Mouse (Mus musculus) layer of hippocampus, adult 6 months (tissue): ENCODE measurements around the gene Msl3. TPM values are rescaled to one million over a fixed set of nuclear protein-coding genes. Genes with fewer than 3 reads are reported as not detected.

Experiments used
- long read RNA-seq, 2 experiments: library from polyadenylated mRNA; unstranded; transcript quantifications; one replicate each; pipeline ENCODE4 v2.0.0; 2019 to 2020
- polyA plus RNA-seq: library from polyadenylated mRNA; unstranded; fragments of <200 nt; fragmentation: Nextera tagmentation; gene quantifications from 2 replicates; pipeline ENCODE4 v1.2.3, GENCODE M21; 2021

Gene Msl3
- polyA plus RNA-seq = 12.3 and 12.6 TPM in 2 replicates
- long read RNA-seq, experiment 1, transcript Msl3-202 (12 exons, 2,316 nt) = major isoform, 8 of 17 reads
- long read RNA-seq, experiment 1, partial matches to known transcripts = 4 of 17 reads
- long read RNA-seq, experiment 1, other reads (novel, unspliced or antisense) = 4 of 17 reads
- long read RNA-seq, experiment 2, transcript Msl3-202 (12 exons, 2,316 nt) = major isoform, 44 of 90 reads
- long read RNA-seq, experiment 2, transcript Msl3-201 (13 exons, 2,399 nt) = minor isoform, 9 of 90 reads
- long read RNA-seq, experiment 2, partial matches to known transcripts = 14 of 90 reads
- long read RNA-seq, experiment 2, other reads (novel, unspliced or antisense) = 23 of 90 reads

DNA sequence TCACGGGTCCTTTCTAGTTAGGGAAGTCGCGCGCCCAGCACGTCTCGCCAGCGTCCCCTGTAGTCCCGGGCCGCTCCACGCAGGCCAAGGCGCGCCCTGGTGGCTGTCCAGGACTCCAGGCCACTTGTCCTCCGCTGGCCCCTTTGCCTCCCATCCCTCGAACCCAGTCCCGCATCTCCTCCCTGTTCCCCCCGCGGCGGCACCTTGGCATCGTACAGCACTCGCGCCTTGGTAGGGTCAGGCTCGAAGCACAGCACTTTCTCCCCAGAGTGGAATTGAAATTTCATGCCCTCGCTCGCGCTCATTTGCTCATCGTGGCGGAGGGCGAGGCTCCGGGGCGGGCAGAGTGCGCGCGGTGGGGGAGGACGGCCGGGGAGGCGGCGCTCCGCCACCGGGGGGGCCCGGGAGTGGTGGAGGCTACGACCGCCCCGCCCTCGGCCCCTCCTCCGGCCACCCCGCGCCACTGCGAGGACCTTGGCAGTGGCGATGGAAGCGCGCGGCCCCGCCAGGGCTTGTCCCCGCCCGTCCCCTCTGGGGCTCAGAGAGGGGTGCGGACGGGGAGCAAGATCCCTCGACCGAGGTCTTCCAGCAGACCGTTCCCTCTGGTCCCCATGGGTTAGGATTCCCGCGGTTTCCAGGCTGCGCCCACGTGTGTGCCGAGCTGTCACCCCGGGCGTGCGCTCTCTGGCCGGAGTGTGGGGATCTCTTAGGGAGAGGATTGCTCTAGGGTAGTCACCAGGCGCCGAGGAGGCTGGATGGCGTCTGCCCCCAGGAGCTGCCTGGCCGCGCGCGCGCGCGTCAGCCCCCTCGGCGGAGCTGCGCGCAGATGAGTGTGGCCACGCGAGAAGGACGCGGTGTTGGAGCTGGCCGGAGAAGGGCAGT, at the start of gene Msl3:
Gene Msl3, minus strand, starts transcription at position 374 of the 882 bp plus-strand sequence.

Other genes starting within 250 kb of the Msl3 start
- 7.2 and 9.2 TPM in 2 replicates for gene Frmpd4, start 96.7 kb downstream of the Msl3 start, polyA plus RNA-seq
- gene Arhgap6, start 121.2 kb upstream of the Msl3 start, polyA plus RNA-seq = 4.2 and 5.8 TPM in 2 replicates